Mouse (Mus musculus): ENCODE measurements around the gene Gm29666. TPM values are rescaled to one million over a fixed set of nuclear protein-coding genes. Genes with fewer than 3 reads are reported as not detected.
A peak's percentile ranks its signal among the peaks of the same experiment; 100 is the strongest.

Gm29666 gene
- polyA plus RNA-seq, 1 experiment, result 0.06 TPM

- peaks cover 31% of the 10 kb centered on the region for H3K27me3 ChIP-seq (ENCODE audit: control insufficient read depth, insufficient read depth, insufficient read length)
- H3K79me3 ChIP-seq (ENCODE audit: low read depth), result no peaks in the 10 kb centered on the region
- H3ac ChIP-seq (ENCODE audit: control insufficient read depth, insufficient read length, low read depth), result no peak overlapping the region
- no peaks in the 10 kb centered on the region for H3K36me3 ChIP-seq (ENCODE audit: control insufficient read depth, insufficient read depth)
- no peak overlapping the region for H3K4me3 ChIP-seq (ENCODE audit: insufficient read depth, poor library complexity, severe bottlenecking)
- no peaks in the 10 kb centered on the region for H3K79me2 ChIP-seq (ENCODE audit: control insufficient read depth, insufficient read depth)
- TF ChIP-seq USF1 (IDR thresholded peaks at IDR 0.05; ENCODE audit: low read depth) (no peak), MYOD1 (IDR thresholded peaks at IDR 0.05; ENCODE audit: control insufficient read depth, insufficient read length, low read depth) (no peak), MAX (IDR thresholded peaks at IDR 0.05) (no peak), FOSL1 (IDR thresholded peaks at IDR 0.05; ENCODE audit: insufficient read depth, low read length, poor library complexity, severe bottlenecking) (no peak), CTCF (IDR thresholded peaks at IDR 0.05; ENCODE audit: control insufficient read depth, insufficient read depth, insufficient read length) (no peak), CEBPB (IDR thresholded peaks at IDR 0.05; ENCODE audit: low read depth) (no peak), MYOG (IDR thresholded peaks at IDR 0.05; ENCODE audit: control insufficient read depth, extremely low read depth, insufficient read length) (no peak)
Measured at GRCm38 (mm10) chr15:84888066-84888465, 31.8 kb downstream of the Gm29666 start.

DNA sequence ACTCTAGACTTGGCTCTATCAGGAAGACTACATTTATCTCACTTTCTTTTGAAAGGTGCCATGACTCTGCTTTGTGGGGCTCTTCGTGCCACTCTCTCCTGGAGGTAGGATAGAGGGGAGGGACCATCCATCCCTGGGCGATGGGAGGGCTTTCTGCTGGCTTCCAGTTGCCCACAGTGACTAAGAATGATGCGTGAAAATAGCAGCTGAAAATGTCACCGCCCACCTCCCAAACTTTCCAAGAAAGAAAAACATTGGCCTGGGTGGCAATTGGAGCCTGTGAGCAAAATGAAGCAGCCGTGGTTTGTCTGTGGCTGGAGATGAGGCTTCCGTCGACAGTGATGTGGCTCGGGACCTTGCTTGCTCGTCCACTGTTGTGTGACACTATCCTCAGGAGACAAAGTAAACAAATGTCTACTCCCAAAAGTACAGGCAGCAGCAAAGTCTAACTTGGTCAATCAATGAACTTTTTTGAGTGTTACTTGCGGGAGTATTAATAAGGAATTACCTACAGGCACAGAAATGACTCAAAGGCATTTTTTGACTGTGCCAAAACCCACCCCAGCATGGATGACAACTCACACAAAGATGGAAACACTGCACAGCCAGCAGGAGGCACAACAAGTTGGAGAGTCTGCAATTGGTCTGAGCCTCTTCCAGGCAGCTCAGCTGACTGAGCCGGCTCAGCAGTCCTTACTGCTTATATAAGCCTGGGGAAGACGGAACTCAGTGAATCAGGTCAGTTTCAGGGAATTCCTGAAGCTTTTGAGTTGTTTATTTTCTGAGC lies 42.6 kb downstream of the Gm29666 start:
- Histone ChIP-seq H3K79me3 (ENCODE audit: low read depth) (no peaks in the 10 kb centered on the region), H3K79me2 (ENCODE audit: control insufficient read depth, insufficient read depth) (no peaks in the 10 kb centered on the region), H3K36me3 (ENCODE audit: control insufficient read depth, insufficient read depth) (no peaks in the 10 kb centered on the region)

GRCm38 (mm10) chr15:84873867-84874266 lies 46.0 kb downstream of the Gm29666 start:
- no peak for TF ChIP-seq CEBPB (IDR thresholded peaks at IDR 0.05; ENCODE audit: low read depth)
- TF ChIP-seq FOSL1 (IDR thresholded peaks at IDR 0.05; ENCODE audit: insufficient read depth, low read length, poor library complexity, severe bottlenecking), result no peak
- TF ChIP-seq MAX (IDR thresholded peaks at IDR 0.05), result no peak
- no peaks in the 10 kb centered on the region for H3K79me2 ChIP-seq (ENCODE audit: control insufficient read depth, insufficient read depth)
- H3K79me3 ChIP-seq (ENCODE audit: low read depth), result no peaks in the 10 kb centered on the region
- H3ac ChIP-seq (ENCODE audit: control insufficient read depth, insufficient read length, low read depth), result no peak overlapping the region
- no peak overlapping the region for H3K4me3 ChIP-seq (ENCODE audit: insufficient read depth, poor library complexity, severe bottlenecking)
- no peaks in the 10 kb centered on the region for H3K36me3 ChIP-seq (ENCODE audit: control insufficient read depth, insufficient read depth)
- peaks cover 16% of the 10 kb centered on the region for H3K27me3 ChIP-seq (ENCODE audit: control insufficient read depth, insufficient read depth, insufficient read length)

More for the DNA sequence above, 42.6 kb downstream of the Gm29666 start:
- no peak overlapping the region for H3K4me3 ChIP-seq (ENCODE audit: insufficient read depth, poor library complexity, severe bottlenecking)
- H3K27me3 ChIP-seq (ENCODE audit: control insufficient read depth, insufficient read depth, insufficient read length), result peaks cover 18% of the 10 kb centered on the region
- H3ac ChIP-seq (ENCODE audit: control insufficient read depth, insufficient read length, low read depth), result no peak overlapping the region
- TF ChIP-seq USF1 (IDR thresholded peaks at IDR 0.05; ENCODE audit: low read depth), result no peak

DNA sequence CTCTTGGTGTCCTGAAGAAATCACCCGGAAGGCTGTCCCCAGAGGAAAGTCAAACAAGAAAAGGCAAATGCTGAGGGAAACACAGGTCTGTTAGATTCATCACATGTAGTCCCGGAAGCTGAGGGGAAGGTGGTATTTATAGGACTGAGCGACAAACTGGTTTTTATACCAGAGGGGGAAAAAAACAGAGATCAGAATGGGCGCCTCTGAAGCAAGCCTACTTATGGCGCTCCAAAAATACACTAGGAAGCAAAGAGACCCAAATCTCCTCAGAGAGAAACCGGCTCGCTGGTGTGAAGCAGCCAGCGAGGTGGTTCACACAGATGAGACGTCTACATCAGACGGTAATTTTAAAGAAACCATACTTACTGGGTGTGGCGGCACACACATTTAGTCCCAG lies 46.8 kb downstream of the Gm29666 start:
- H3K36me3 ChIP-seq (ENCODE audit: control insufficient read depth, insufficient read depth), result no peaks in the 10 kb centered on the region
- peaks cover 16% of the 10 kb centered on the region for H3K27me3 ChIP-seq (ENCODE audit: control insufficient read depth, insufficient read depth, insufficient read length)
- H3ac ChIP-seq (ENCODE audit: control insufficient read depth, insufficient read length, low read depth), result no peak overlapping the region
- no peaks in the 10 kb centered on the region for H3K79me3 ChIP-seq (ENCODE audit: low read depth)
- H3K4me3 ChIP-seq (ENCODE audit: insufficient read depth, poor library complexity, severe bottlenecking), result no peak overlapping the region
- no peak for TF ChIP-seq FOSL1 (IDR thresholded peaks at IDR 0.05; ENCODE audit: insufficient read depth, low read length, poor library complexity, severe bottlenecking)
- no peak for TF ChIP-seq MYOD1 (IDR thresholded peaks at IDR 0.05; ENCODE audit: control insufficient read depth, insufficient read length, low read depth)
- no peak for TF ChIP-seq MYOG (IDR thresholded peaks at IDR 0.05; ENCODE audit: control insufficient read depth, extremely low read depth, insufficient read length)
- TF ChIP-seq USF1 (IDR thresholded peaks at IDR 0.05; ENCODE audit: low read depth), result no peak
- no peaks in the 10 kb centered on the region for H3K79me2 ChIP-seq (ENCODE audit: control insufficient read depth, insufficient read depth)

DNA sequence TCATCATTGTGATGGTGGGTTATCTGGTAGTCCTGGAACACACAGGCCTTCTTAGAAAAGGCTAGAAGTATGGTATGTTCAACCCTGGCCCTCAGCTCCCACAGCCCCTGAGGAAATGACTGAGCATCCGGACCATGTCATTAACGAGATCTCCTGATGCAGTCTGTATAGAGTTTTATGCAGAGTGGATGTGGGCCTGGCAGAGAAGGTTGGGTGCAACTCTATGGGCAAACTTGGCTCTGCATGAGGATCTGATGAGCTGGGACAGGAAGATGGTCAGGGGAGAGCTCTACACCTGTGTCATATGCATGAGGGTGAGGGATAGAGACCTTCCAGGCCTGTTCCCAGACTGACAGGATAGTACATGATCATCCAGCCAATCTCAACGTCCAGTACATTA lies 48.0 kb downstream of the Gm29666 start:
- no peaks in the 10 kb centered on the region for H3K79me2 ChIP-seq (ENCODE audit: control insufficient read depth, insufficient read depth)
- H3K79me3 ChIP-seq (ENCODE audit: low read depth), result no peaks in the 10 kb centered on the region
- no peaks in the 10 kb centered on the region for H3K36me3 ChIP-seq (ENCODE audit: control insufficient read depth, insufficient read depth)
- no peak overlapping the region for H3K4me3 ChIP-seq (ENCODE audit: insufficient read depth, poor library complexity, severe bottlenecking)
- peaks cover 16% of the 10 kb centered on the region for H3K27me3 ChIP-seq (ENCODE audit: control insufficient read depth, insufficient read depth, insufficient read length)
- no peak overlapping the region for H3ac ChIP-seq (ENCODE audit: control insufficient read depth, insufficient read length, low read depth)
- TF ChIP-seq USF1 (IDR thresholded peaks at IDR 0.05; ENCODE audit: low read depth), result no peak
- no peak for TF ChIP-seq MYOG (IDR thresholded peaks at IDR 0.05; ENCODE audit: control insufficient read depth, extremely low read depth, insufficient read length)
- TF ChIP-seq MYOD1 (IDR thresholded peaks at IDR 0.05; ENCODE audit: control insufficient read depth, insufficient read length, low read depth), result no peak
- TF ChIP-seq CTCF (IDR thresholded peaks at IDR 0.05; ENCODE audit: control insufficient read depth, insufficient read depth, insufficient read length), result no peak
- no peak for TF ChIP-seq CEBPB (IDR thresholded peaks at IDR 0.05; ENCODE audit: low read depth)
- TF ChIP-seq FOSL1 (IDR thresholded peaks at IDR 0.05; ENCODE audit: insufficient read depth, low read length, poor library complexity, severe bottlenecking), result no peak
- no peak for TF ChIP-seq MAX (IDR thresholded peaks at IDR 0.05)

GRCm38 (mm10) chr15:84861911-84862310 lies 57.9 kb downstream of the Gm29666 start:
- Histone ChIP-seq H3ac (ENCODE audit: control insufficient read depth, insufficient read length, low read depth) (no peak overlapping the region), H3K79me3 (ENCODE audit: low read depth) (no peaks in the 10 kb centered on the region), H3K36me3 (ENCODE audit: control insufficient read depth, insufficient read depth) (no peaks in the 10 kb centered on the region), H3K79me2 (ENCODE audit: control insufficient read depth, insufficient read depth) (no peaks in the 10 kb centered on the region), H3K4me3 (ENCODE audit: insufficient read depth, poor library complexity, severe bottlenecking) (no peak overlapping the region), H3K27me3 (ENCODE audit: control insufficient read depth, insufficient read depth, insufficient read length) (peaks cover 44% of the 10 kb centered on the region)
- TF ChIP-seq FOSL1 (IDR thresholded peaks at IDR 0.05; ENCODE audit: insufficient read depth, low read length, poor library complexity, severe bottlenecking) (no peak), MYOG (IDR thresholded peaks at IDR 0.05; ENCODE audit: control insufficient read depth, extremely low read depth, insufficient read length) (no peak), MYOD1 (IDR thresholded peaks at IDR 0.05; ENCODE audit: control insufficient read depth, insufficient read length, low read depth) (no peak), CEBPB (IDR thresholded peaks at IDR 0.05; ENCODE audit: low read depth) (no peak), CTCF (IDR thresholded peaks at IDR 0.05; ENCODE audit: control insufficient read depth, insufficient read depth, insufficient read length) (no peak), USF1 (IDR thresholded peaks at IDR 0.05; ENCODE audit: low read depth) (no peak), MAX (IDR thresholded peaks at IDR 0.05) (no peak)

Small RNAs within 50 kb of the gene (microRNA-seq; reads per million reads assigned to microRNA genes)
- 39.6 reads per million, percentile 68 among the genes with 10 or more reads in this experiment for gene Mir1249 (ENCODE audit: borderline microRNAs expressed)

Other genes with a start within 250 kb of the Gm29666 start
- not detected for gene Arhgap8, start 200.0 kb downstream of the Gm29666 start, polyA plus RNA-seq (2012; fragmentation: generic; extraction: Trizol)
- gene Phf21b, start 64.0 kb downstream of the Gm29666 start, polyA plus RNA-seq (2012; fragmentation: generic; extraction: Trizol), result 0.26 TPM
- 54.0 TPM for gene Nup50, start 3.4 kb upstream of the Gm29666 start, polyA plus RNA-seq (2012; fragmentation: generic; extraction: Trizol)
- gene 5031439G07Rik, start 68.5 kb upstream of the Gm29666 start, polyA plus RNA-seq (2012; fragmentation: generic; extraction: Trizol), result 30.4 TPM
- gene Upk3a, start 97.1 kb upstream of the Gm29666 start, polyA plus RNA-seq (2012; fragmentation: generic; extraction: Trizol), result not detected
- 24.5 TPM for gene Fam118a, start 108.9 kb upstream of the Gm29666 start, polyA plus RNA-seq (2012; fragmentation: generic; extraction: Trizol)
- 0.01 TPM for gene Smc1b, start 211.9 kb upstream of the Gm29666 start, polyA plus RNA-seq (2012; fragmentation: generic; extraction: Trizol)
- not detected for gene Ribc2, start 212.0 kb upstream of the Gm29666 start, polyA plus RNA-seq (2012; fragmentation: generic; extraction: Trizol)

Data from C2C12 (cell line).